Mouse (Mus musculus): ENCODE data around the gene Gnpat.

Gene Gnpat

DNA sequence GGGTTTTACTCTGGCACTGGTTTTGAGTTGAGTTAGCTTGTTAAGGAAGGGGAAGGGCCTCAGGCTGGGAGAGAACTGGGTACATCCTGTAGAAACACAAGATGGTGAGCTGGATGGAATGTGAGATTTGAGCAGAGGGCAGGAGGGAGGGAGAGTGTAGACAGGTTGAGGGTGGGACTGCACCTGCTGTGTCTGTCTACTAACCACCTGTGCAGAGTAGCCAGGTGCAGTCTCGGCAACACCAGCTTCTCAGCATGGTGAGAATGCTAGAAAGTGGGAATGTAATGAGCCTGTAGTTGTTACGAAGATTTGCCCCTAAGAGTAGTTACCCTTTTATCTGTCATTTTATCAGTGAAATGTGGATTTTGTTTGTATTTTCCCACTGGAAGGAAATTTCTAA lies 42.6 kb downstream of the Gnpat start:
- DNase-seq, result no peak

DNA sequence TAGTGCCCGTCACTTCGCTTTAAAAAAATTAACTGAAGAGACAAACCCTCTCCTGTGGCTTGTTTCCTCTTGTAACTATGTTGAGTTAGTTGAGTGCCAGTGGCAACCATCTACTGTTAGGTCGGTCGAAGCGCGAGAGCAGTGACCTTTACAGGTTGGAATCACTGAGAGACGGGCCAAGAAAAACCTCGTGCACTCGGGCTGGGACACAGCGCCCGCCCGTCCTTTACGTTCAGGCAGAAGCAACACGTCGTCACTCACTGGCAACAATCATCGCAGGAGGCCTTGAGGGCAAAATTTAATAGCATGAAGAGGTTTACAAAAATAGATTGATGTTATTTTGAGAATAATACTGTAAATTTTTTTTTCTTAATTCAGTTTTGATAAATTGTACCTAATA lies 47.1 kb downstream of the Gnpat start:
- DNase-seq, result no peak

DNA sequence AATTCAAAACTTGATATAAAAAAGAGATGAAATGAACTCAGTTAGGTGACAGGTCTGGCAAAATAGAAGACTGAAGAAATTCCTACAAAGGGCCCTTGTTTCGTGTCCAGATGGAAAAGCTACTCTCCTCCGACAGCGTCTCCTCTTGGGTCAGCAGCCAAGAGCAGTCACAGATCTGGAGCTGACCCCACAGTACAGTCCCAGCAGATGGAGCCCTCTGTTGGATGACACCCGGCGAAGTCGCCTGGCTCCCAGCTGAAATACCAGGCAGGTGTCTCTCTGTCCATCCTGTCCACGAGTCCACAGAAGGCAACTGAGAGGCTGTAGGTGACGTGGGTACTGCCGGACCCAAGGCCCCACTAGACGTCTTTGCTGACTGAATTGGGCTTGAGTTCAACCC lies 47.5 kb downstream of the Gnpat start:
- DNase-seq, result no peak

DNA sequence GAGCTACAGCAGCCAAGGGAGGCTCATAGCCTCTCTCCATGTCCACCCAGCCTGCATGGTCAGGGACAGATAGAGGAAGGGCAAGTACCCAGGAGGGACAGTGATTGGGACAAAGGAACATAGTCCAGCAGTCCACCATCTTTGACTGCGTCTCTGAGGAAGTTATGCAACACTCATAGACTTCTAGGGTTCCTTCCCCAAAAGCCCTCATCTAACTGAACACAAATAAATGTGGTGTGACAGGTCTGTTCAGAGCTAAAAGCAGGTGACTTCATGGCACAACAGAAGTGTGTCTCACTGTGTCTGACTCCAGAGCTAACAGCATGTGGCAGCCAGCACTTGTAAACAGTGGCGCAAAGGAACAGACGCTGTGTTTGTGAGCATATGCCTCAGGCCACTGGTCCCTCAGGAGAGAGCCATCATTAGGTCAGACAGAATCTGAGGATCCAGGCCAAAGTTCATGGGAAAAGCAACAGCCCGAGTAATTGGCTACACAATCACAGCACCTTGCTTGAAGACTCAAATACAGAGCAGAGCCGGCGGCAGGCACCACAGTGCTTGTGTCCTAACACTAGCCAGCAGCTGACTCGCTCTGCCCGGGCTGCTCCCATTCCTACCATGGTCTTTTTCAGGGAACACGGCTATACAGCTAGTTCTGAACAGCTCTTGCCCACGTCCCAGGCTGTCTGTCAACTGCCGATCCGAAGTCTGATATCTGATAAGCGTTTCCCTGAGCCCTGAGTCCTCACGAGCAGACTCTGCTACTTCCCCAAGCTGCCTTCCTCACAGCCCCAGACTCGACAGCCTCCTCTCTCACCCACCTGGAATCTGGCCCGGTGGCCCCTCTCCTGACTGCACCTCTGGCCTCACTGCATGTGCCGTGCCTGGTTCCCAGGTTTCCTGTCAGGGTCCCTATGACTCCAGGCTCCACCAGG lies 49.4 kb downstream of the Gnpat start:
- no peak for DNase-seq

DNA sequence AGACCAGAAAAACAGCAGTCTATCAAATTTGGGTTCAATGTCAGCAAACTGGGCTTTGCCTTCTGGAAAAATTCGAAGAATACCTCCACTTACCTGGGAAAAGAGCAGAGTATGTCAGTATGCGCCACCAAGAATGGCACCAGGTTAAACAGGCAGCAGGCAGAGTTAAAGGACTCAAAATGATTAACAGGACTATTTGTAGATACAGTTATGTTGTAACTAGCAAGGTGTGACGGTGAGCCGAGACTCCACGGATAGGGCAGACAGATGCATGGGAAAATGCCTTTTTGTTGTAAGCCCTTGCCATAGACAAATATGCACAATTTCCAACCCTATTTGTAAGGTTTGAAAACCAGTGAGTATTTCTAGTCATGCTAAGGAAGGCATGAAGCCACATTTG lies 51.2 kb downstream of the Gnpat start:
- DNase-seq, result no peak

DNA sequence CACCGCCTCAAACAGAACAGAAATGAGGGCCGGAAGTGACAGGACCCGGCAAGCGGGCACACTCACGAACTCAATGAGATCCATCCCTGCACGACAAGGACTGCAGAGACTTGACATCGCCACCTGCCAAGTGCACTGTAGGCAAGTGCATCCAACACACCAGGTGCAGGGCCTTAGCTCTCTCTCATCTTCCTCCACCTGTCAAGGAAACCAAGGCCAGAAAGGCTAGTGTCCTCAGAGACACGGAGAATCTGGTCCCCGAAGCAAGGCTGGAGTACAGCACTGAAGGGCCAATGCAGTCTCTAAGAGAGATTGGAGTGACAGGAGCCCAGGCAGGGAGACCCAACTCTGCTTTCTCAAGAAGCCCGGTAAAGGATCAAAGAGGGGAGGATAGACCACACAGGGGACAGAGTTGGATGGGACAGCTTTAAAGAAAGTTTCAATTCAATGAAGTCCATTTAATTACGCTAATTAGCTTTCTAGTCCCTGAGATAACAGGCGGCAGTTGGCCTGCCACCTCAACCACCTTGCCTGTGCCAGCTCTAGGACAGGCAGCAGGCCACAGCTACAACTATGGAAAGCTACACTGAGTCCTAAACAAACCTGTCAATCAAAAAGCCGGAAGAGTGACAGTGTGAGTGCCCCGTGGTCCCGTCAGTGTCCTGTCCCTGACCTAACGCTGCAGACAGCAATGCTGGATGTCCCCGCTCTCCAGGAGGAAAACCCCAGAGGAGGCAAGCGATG lies 55.1 kb downstream of the Gnpat start:
- DNase-seq, result no peak

DNA sequence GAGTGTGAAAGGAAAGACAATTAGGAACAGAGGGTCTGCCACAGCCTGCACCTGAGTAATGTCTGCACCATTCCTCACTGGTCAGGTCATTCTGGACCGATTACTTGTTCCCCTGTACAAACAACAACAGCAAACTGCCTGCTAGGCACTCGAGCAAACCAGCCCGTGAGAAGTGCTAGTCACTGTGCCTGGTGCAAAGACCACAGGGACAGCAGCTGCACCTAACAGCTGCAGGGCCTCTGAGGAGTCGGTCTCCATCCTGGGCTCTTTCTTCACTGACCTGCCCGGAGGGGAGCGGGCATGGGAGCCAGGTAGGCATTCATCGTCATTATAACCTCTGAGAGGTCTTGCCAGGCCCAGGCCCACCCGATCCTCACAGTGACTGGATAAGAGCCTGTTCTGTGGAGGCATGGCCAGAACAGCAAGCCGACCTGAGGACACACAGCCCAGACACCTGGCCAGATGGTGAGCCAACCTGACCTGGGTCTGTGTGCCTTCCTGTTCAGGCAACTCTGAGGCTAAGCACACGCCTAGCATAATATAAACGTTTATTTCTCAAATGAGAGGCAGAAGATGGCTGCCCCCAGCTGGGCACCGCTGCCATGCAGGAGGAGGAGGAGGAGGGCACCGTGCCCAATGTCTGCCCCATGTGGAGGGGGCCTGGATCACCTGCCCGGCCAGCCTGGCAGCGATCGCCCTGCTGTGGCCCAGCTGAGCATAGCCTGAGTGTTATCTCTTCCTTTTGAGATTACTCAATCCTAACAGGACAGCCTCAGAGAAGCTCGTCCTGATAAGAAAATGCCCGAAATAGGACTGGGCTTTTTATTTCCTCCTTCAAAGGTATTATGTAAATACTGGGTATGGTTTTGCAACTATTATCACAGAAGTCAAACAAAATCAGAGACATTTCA lies 58.8 kb downstream of the Gnpat start:
- DNase-seq, result no peak

DNA sequence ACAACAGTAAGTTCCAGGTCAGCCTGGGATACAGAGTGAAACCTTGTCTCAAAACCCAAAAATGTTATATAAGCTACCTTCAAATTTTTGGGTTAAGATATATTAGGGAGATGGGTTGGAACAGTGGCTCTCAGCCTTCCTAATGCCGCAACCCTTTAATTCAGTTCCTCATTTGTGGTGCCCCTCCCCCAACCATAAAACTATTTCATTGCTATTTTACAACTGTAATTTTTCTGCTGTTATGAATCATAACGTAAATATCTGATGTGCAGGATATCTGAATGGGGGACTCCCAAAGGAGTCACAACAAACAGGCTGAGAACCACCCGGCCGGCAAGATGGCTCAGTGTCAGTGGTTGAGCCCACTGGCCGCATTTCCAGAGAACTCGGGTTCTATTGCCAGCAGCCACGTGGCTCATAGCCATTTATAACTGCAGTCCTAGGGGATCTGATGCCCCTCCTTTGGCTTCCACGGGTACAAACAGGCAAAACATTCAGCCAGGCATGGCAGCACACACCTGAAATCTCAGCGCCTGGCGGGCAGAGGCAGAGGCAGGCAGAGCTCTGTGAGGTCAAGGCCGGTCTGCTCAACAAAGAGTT lies 59.8 kb downstream of the Gnpat start:
- no peak for DNase-seq

DNA sequence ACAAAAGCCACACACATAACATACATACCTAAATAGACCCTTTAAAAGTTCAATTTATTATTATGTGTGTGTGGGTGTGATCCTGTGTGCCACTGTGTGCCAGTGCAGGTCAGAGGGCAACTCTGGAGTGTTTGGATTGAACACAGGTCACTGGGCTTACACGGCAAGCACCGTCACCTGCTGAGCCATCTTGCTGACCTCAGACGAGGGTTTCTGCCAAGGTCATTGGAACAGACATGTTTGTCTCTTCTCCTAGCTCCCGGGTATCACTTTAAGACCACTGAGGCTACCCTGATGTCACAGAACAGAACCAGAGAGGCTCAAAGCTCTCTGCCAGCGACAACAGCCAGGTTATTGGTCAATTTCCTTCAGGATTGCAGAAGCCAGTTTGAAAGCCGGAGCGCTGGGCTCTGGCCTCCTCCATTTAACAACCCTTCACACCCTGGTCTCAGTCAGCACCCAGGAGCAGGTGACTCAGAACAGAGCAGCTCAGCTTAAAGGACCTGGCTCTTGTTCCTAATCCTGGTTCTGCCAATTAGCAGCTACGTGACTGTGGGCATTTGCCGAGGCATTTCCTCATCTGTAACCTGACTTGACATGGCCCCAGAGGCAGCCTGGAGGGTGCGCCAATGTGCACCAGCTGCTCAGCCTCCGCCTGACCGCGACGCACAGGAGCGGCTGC lies 61.3 kb downstream of the Gnpat start:
- no peak for DNase-seq

DNA sequence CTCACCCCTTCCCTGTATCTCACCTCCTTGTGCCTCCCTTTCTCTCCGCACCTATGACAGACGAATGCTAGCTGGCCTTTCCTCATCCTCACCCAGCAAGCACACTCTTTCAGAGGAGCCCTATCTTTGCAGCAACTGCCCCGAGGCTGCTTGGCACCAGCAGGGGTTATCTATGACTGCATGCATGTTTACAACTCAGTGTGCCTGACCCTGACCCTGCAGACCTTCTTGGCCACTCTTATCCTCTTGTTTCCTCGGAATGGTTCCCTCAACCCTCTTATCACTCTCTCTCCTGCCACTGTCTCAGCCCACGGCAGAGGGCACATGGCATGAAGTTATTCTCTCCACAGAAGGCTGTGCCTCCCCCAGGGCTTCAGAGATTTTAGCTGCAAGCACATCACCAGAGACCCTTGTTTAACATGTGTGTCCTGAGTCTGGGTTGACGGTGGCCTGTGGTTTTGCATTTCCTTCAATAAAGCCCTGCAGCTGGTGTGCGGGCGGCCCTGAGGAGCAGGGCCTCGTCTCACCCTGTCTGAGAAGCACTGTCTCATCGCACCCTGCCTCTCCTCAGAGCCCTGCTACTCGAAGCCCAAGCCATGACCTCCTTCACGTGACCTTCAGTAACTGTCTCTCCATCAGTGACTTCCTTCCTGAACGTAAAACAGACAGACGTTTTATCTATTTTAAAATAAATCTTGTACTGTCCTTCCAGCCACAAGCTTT lies 62.9 kb downstream of the Gnpat start:
- DNase-seq, result peak; percentile 47

DNA sequence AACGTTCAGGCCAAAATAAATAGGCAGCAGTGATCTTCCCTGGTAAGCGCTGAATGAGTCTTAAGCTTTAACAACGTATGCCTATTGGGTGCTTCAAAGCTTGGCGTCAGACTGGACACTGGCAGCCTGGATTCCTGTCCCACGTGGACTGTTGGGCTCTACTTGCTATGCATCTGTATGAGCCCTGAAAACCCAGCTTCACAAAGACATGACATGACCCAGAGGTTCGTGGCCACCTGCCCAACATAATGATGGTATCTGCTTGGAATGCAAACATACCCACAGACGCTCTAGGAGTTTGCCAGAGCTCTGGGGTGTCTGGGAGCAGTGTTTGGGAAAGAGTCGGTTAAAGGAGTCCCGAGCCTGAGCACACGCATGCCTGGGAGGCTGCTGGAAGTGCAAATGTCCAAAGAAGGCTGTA lies 63.5 kb downstream of the Gnpat start:
- DNase-seq, result no peak

DNA sequence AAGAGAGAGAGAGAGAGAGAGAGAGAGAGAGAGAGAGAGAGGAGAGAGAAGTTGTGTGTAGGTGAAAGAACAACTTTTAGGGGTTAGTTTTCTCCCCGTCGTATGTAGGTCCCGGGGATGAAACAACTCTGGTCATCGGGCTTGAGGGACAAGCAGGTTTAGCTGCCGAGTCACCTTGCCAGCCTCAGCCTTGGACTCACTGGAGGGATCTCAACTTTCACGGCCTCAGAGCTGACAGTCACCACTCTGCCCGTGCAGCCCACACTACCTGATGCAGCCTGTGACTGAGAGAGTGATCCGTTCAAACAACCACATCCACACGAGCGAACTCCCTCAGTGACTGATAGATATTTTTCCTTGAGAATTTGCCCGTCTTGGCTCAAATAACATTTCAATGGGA lies 66.2 kb downstream of the Gnpat start:
- no peak for DNase-seq

DNA sequence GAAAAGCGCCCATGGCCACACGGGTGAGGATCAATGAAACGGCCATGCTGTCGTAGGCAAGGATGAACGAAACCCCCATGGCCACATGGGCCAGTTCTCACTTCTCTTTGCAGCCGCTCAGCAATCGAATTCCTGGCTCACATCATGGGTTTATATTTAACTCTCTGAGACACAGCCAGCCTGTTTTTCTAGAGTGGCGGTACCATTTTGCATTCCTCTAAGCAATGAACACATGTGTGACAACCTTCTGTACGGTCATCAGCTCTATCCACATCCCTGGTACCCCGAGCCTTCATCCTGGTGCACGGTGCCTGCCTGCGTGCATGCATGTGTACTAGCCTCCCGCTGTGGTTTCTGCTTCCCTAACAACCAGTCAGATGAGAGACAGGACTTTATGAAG lies 67.3 kb downstream of the Gnpat start:
- DNase-seq, result no peak

DNA sequence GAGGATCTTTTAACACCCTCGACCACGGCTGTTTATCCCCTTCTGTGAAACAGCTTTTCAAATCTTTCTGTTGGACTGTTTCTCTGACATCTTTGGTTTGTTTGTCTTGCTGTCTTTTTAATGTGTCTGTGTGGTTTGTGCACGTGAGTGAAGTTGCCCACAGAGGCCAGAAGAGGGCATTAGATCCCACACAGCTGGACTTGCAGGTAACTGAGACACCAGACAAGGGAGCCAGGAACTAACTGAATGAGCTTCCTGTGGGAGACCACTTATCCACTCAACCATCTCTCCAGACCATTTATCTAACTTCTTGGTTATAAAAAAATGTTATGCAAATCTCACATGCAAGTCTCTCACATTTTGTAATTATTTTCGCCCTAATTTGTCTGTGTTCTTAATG lies 67.8 kb downstream of the Gnpat start:
- no peak for DNase-seq

DNA sequence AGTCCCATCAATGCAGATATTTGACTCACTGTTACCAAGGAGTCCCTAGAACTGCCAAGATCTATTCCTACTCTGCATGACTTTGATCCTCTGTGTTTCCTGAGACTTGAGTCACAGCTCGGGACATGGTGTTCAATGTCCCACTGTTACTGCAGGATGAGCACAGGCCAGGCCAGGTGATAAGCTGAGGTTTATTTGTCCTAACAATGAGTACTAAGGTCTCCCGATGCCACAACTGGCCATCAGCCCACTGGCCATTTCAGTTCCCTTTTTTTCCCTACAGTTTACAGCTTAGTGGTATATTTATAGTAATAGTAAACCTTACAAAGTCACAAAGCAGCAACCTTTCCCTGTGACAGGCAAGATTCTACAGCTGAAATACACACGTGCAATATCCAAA lies 69.6 kb downstream of the Gnpat start:
- DNase-seq, result no peak

DNA sequence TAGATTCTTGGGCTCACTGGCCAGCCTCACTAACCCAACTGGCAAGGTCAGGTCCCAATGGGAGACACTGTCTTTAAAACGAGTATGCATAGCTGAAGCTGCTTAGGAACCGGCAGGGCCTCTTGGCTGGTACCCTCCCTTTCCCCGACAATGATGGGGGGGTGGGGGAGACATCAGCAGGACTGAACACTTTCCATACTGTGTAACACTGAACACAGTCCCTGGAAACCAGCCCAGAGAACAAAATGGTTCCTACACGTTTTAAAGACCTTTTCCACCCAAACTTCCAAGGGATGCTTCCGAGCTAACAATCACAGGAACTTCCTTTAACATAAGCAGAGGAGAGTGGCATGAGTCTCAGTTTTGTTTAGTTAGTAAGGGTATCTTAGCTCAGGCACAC lies 72.3 kb downstream of the Gnpat start:
- no peak for DNase-seq

DNA sequence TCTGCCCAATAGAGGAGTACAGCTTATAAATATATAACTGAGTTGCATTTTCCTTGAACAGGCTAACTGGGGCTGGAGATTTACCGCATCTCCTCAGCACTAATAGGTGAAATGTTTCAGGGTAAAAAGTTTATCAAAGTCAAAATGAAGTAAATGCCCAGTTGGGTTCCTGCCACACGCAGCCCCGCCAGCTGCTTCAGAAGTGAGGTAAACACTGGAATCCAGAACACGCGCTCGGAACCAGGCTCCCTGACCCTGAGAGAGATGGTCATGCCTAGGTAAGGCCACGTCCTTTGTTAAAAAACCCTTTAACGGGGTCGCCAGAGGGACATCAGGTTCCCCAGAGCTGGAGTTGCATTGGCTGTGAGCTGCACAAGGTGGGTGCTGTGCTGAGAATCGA lies 73.9 kb downstream of the Gnpat start:
- DNase-seq, result no peak

DNA sequence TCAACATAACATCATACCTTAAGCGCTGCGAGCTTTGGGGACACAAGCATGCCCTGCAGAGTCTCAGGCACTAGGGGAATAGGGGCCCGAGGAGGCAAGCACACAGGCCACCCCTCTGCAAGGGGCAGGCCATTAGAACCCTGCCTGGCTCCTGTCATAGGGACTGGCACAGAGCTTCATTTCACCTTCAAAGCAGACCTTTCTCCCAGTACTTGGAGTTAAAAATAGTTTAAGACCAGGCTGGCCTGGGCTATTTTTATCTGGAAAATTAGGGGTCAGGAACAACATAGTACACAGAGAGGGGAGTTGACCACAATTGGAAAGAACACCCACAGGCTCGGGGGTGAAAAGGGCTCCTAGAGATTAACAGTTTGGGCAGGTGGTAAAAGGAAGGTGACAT lies 74.5 kb downstream of the Gnpat start:
- no peak for DNase-seq

Measured in thymus, postnatal 4 days (tissue).